Mouse (Mus musculus) kidney, adult 2 months (tissue): Measurements from ENCODE around the gene Rad51b. TPM values are rescaled to one million over a fixed set of nuclear protein-coding genes. Genes with fewer than 3 reads are reported as not detected.

Experiments
- DNase-seq: peaks from one replicate; pipeline ENCODE4 v3.0.0; 2021
- H3K27ac ChIP-seq: fragments of 200-500 bp; 2 replicates; pipeline ENCODE4 v1.5.1; 2012; ENCODE audit warnings: low read depth, low read length, control low read depth, inconsistent platforms; ENCODE audit not compliant: insufficient read depth
- H3K27me3 ChIP-seq: fragments of 200-500 bp; replicated peaks from 2 replicates; pipeline ENCODE4 v1.6.1; 2012; ENCODE audit warnings: mild to moderate bottlenecking, moderate library complexity, low read length, inconsistent platforms; ENCODE audit not compliant: control insufficient read depth, insufficient read depth
- H3K36me3 ChIP-seq: fragments of 200-500 bp; 2 replicates; pipeline ENCODE4 v1.6.1; 2012; ENCODE audit warnings: mild to moderate bottlenecking, moderate library complexity, low read length, inconsistent platforms; ENCODE audit not compliant: control insufficient read depth, insufficient read depth
- H3K4me1 ChIP-seq: fragments of 200-500 bp; 2 replicates; pipeline ENCODE4 v1.6.1; 2011; ENCODE audit warnings: low read length; ENCODE audit not compliant: control insufficient read depth, insufficient read depth
- H3K4me3 ChIP-seq: fragments of 200-500 bp; 2 replicates; pipeline ENCODE4 v1.5.1; 2011; ENCODE audit warnings: mild to moderate bottlenecking, low read depth, low read length, control low read depth; ENCODE audit not compliant: insufficient read depth
- CTCF ChIP-seq: fragments of 200-500 bp; conservative IDR thresholded peaks from 2 replicates; pipeline ENCODE4 v1.5.1; 2011; ENCODE audit warnings: low read depth, mild to moderate bottlenecking, control low read depth, low read length, moderate library complexity, mixed read lengths; ENCODE audit not compliant: insufficient read depth, insufficient read length
- POLR2A ChIP-seq: fragments of 200-500 bp; IDR thresholded peaks from one replicate; pipeline ENCODE4 v1.6.1; 2011; ENCODE audit warnings: low read depth, low read length, control low read depth
- WGBS: fragments of 180-500 bp; shearing (Covaris S2); methylation state at CpG from one replicate; pipeline ENCODE4 v1.1.7; 2018; 5-methylcytosine and 5-hydroxymethylcytosine counted together
- polyA plus RNA-seq: library from polyadenylated mRNA; depleted of rRNA; stranded (reverse); fragments of >200 nt; gene quantifications from 2 replicates; pipeline ENCODE4 v1.2.3, GENCODE M21; 2012

Gene Rad51b
- polyA plus RNA-seq, 1 experiment, result 0.14 TPM

DNA sequence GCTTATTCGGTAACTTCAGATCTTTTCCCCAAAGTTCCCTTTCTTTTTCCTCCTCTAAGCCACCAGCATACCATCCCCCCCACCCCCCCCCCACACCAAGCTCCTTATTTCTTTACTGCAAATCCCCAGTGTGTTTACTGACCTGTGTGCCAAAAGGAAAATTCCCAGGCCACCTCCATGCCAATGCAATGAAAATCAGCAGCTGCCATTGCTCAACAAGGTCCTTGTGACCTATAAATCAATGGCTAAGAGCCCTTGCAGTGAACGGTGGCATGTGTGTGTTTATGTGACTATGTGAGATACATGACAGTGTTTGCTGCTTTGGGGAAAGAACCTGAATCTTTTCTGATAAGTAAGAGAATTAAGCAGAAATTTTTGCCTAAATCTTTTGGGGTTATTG, 301.8 kb downstream of the Rad51b start:
- H3K27me3 ChIP-seq, result no peaks in the 10 kb centered on the region
- DNase-seq, result peak; percentile 70
- WGBS, result 27% methylated on average over 2 of the region's 2 CpGs

GRCm38 (mm10) chr12:79600149-79600769, 303.2 kb downstream of the Rad51b start:
- no peaks in the 10 kb centered on the region for H3K36me3 ChIP-seq
- 16% methylated on average over 11 of the region's 11 CpGs for WGBS
- TF ChIP-seq CTCF, result no peak
- TF ChIP-seq POLR2A, result no peak
- no peaks in the 10 kb centered on the region for H3K27me3 ChIP-seq
- DNase-seq, result peak; percentile 97
- peak overlapping the region; percentile 98 for H3K27ac ChIP-seq
- peaks cover 10% of the 10 kb centered on the region for H3K4me1 ChIP-seq
- H3K4me3 ChIP-seq, result no peak overlapping the region

More for the DNA sequence above, 301.8 kb downstream of the Rad51b start:
- Histone ChIP-seq H3K27ac (peak overlapping the region; percentile 90), H3K4me3 (no peak overlapping the region), H3K36me3 (no peaks in the 10 kb centered on the region), H3K4me1 (peaks cover 10% of the 10 kb centered on the region)
- TF ChIP-seq CTCF, result no peak
- no peak for TF ChIP-seq POLR2A

- WGBS, result 70% methylated on average over 3 of the region's 3 CpGs
- Histone ChIP-seq H3K27ac (no peak overlapping the region), H3K36me3 (no peaks in the 10 kb centered on the region), H3K4me1 (peaks cover 10% of the 10 kb centered on the region), H3K27me3 (no peaks in the 10 kb centered on the region), H3K4me3 (no peak overlapping the region)
- DNase-seq, result no peak
- TF ChIP-seq POLR2A (no peak), CTCF (no peak)
Measured at GRCm38 (mm10) chr12:79602641-79603040, 305.6 kb downstream of the Rad51b start.

- no peak for DNase-seq
- 99% methylated on average over 2 of the region's 2 CpGs for WGBS
- no peaks in the 10 kb centered on the region for H3K36me3 ChIP-seq
Measured at GRCm38 (mm10) chr12:79604850-79605249, 307.8 kb downstream of the Rad51b start.

GRCm38 (mm10) chr12:79606197-79606631, 309.1 kb downstream of the Rad51b start:
- no peaks in the 10 kb centered on the region for H3K27me3 ChIP-seq
- H3K36me3 ChIP-seq, result no peaks in the 10 kb centered on the region
- H3K4me3 ChIP-seq, result no peak overlapping the region
- no peak for TF ChIP-seq POLR2A
- TF ChIP-seq CTCF, result no peak
- H3K4me1 ChIP-seq, result peaks cover 4% of the 10 kb centered on the region; the same call in 1 of the 2 replicates
- 91% methylated on average over 11 of the region's 11 CpGs for WGBS
- no peak for DNase-seq
- no peak overlapping the region for H3K27ac ChIP-seq

More at GRCm38 (mm10) chr12:79604850-79605249, 307.8 kb downstream of the Rad51b start:
- TF ChIP-seq POLR2A, result no peak
- TF ChIP-seq CTCF, result no peak
- no peak overlapping the region for H3K27ac ChIP-seq
- H3K4me3 ChIP-seq, result no peak overlapping the region
- peaks cover 12% of the 10 kb centered on the region for H3K4me1 ChIP-seq
- H3K27me3 ChIP-seq, result no peaks in the 10 kb centered on the region

GRCm38 (mm10) chr12:79609399-79610010, 312.4 kb downstream of the Rad51b start:
- TF ChIP-seq POLR2A, result no peak
- TF ChIP-seq CTCF, result no peak
- Histone ChIP-seq H3K4me1 (peaks cover 7% of the 10 kb centered on the region; the same call in 1 of the 2 replicates), H3K4me3 (no peak overlapping the region), H3K36me3 (no peaks in the 10 kb centered on the region), H3K27ac (no peak overlapping the region; the same call in 1 of the 2 replicates), H3K27me3 (no peaks in the 10 kb centered on the region)
- DNase-seq, result no peak
- 86% methylated on average over 8 of the region's 8 CpGs for WGBS

DNA sequence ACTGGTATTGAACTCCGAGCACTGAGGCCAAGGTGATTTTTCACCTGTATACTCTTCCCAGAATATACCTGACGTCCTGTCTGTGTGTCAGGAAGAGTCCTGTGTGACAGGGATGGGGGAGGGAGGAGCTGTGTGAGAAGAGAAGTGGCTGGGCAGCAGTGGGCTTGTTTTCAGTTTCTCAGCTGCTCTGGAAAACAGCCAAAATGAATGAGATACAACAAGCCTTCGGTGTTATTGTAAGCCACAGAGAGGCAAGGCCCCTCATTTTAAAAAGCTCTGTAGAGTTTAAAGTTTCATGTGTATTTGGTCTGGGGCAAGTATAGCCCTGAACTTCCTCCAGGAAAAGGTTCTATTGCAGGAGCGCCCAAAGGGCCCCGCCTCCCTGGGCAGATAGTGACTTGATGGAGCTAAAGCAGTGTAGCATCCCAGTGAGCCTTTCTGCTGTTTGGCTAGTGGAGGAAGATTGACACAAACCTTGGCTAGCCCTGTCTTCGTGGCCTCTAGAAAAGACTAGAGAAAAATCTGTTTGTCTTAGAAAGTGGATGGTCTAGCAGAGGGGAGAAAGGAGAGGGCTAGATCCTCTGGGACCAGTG, 313.5 kb downstream of the Rad51b start:
- Histone ChIP-seq H3K36me3 (no peaks in the 10 kb centered on the region), H3K27me3 (no peaks in the 10 kb centered on the region), H3K27ac (no peak overlapping the region), H3K4me1 (peaks cover 7% of the 10 kb centered on the region; the same call in 1 of the 2 replicates), H3K4me3 (no peak overlapping the region)
- 68% methylated on average over 6 of the region's 6 CpGs for WGBS
- no peak for TF ChIP-seq POLR2A
- no peak for TF ChIP-seq CTCF
- DNase-seq, result no peak
